Mouse (Mus musculus) embryonic stem cell, embryonic (primary cell): Measurements from ENCODE around the gene Nceh1.

Source experiments
- CTCF ChIA-PET, 4 experiments: fragments of 300-600 bp in 2 of 4; fragments of 350-600 bp in 2 of 4; sonication (Branson Sonifier 250); formaldehyde crosslinking; loops; one replicate each; lab custom pipeline; 2022; ENCODE audit warnings: inconsistent platforms in 2 of 4; lab: Charles Lee
- POLR2A ChIA-PET, 4 experiments: fragments of 300-600 bp in 2 of 4; fragments of 350-600 bp in 2 of 4; sonication (Branson Sonifier 250); formaldehyde crosslinking; loops; one replicate each; lab custom pipeline; 2022; ENCODE audit warnings: antibody characterized with exemption in 4 of 4, inconsistent platforms in 1 of 4; lab: Charles Lee

Nceh1 gene

GRCm38 (mm10) chr3:27182733-27183600, at the start of gene Nceh1:
Gene Nceh1, plus strand, starts transcription at chr3:27182965.
- ChIA-PET POLR2A (interaction anchor here (0.6 to 15.5 kb wide), 42 partner anchors 9 to 1916 kb away, joined by 3 to 163 read pairs (median 4); partner anchors contain the start of gene Ect2 (in 3 of the 4)), CTCF (interaction anchor here (0.5 to 2.9 kb wide), 40 partner anchors 8 to 285 kb away, joined by 3 to 33 read pairs (median 4); partner anchors contain the start of gene Ect2 (in 1 of the 4))

GRCm38 (mm10) chr3:27140101-27140500, 42.7 kb upstream of the Nceh1 start:
- ChIA-PET CTCF (interaction anchor here in 2 of 4 experiments (0.6 to 0.8 kb wide), 2 partner anchors 16 kb away, joined by 3 read pairs; no protein-coding TSS in a partner anchor), POLR2A (interaction anchor here in 3 of 4 experiments (1.1 to 11.3 kb wide), 5 partner anchors 12 to 18 kb away, joined by 3 to 170 read pairs (median 27); partner anchors contain the start of gene Ect2 (in 2 of the 3))

- POLR2A ChIA-PET: interaction anchor here in 3 of 4 experiments (0.8 to 5.4 kb wide), 12 partner anchors 8 to 140 kb away, joined by 3 to 174 read pairs (median 8); partner anchors contain the start of genes Ect2 (in 3 of the 3) and Nceh1 (in 1 of the 3)
- CTCF ChIA-PET: no interaction called here
Observed at GRCm38 (mm10) chr3:27143570-27143969, 39.2 kb upstream of the Nceh1 start.

- POLR2A ChIA-PET: interaction anchor here (0.8 to 5.4 kb wide), 24 partner anchors 7 to 82 kb away, joined by 3 to 174 read pairs (median 6); partner anchors contain the start of genes Ect2 (in 3 of the 4) and Nceh1 (in 1 of the 4)
- CTCF ChIA-PET: no interaction called here
Observed at GRCm38 (mm10) chr3:27145733-27146132, 37.0 kb upstream of the Nceh1 start.

- ChIA-PET POLR2A (interaction anchor here (0.6 to 10.9 kb wide), 68 partner anchors 9 to 1652 kb away, joined by 3 to 174 read pairs (median 4); partner anchors contain the start of genes Nceh1 (in 4 of the 4) and Rpl22l1 (in 1 of the 4)), CTCF (interaction anchor here in 1 of 4 experiments (0.7 kb wide), 1 partner anchor 29 kb away, joined by 3 read pairs; the partner anchor contains the start of gene Nceh1)
Observed at GRCm38 (mm10) chr3:27153191-27153671, 29.5 kb upstream of the Nceh1 start.

GRCm38 (mm10) chr3:27153701-27154209, 29.0 kb upstream of the Nceh1 start, which contains the start of gene Ect2:
Gene Ect2, minus strand, starts transcription at chr3:27153878.
- ChIA-PET POLR2A (interaction anchor here (0.6 to 10.9 kb wide), 71 partner anchors 9 to 1652 kb away, joined by 3 to 174 read pairs (median 6); partner anchors contain the start of genes Nceh1 (in 4 of the 4) and Rpl22l1 (in 1 of the 4)), CTCF (interaction anchor here in 1 of 4 experiments (0.7 kb wide), 1 partner anchor 29 kb away, joined by 3 read pairs; the partner anchor contains the start of gene Nceh1)

GRCm38 (mm10) chr3:27154280-27154679, 28.5 kb upstream of the Nceh1 start:
- POLR2A ChIA-PET: interaction anchor here in 3 of 4 experiments (0.7 to 10.9 kb wide), 55 partner anchors 8 to 1651 kb away, joined by 3 to 174 read pairs (median 9); partner anchors contain the start of genes Nceh1 (in 3 of the 3) and Rpl22l1 (in 1 of the 3)
- CTCF ChIA-PET: interaction anchor here in 1 of 4 experiments (0.5 kb wide), 1 partner anchor 67 kb away, joined by 4 read pairs; no protein-coding TSS in a partner anchor

- CTCF ChIA-PET: interaction anchor here in 2 of 4 experiments (0.5 to 1.4 kb wide), 3 partner anchors 27 to 55 kb away, joined by 3 to 5 read pairs (median 3); partner anchors contain the start of gene Nceh1 (in 2 of the 2)
- POLR2A ChIA-PET: interaction anchor here (0.6 to 10.9 kb wide), 98 partner anchors 7 to 886 kb away, joined by 3 to 174 read pairs (median 6); partner anchors contain the start of gene Nceh1 (in 3 of the 4)
Observed at GRCm38 (mm10) chr3:27155051-27155855, 27.5 kb upstream of the Nceh1 start.

GRCm38 (mm10) chr3:27155856-27156593, 26.7 kb upstream of the Nceh1 start:
- ChIA-PET CTCF (interaction anchor here in 3 of 4 experiments (0.7 to 1.4 kb wide), 4 partner anchors 16 to 27 kb away, joined by 3 to 5 read pairs (median 3); partner anchors contain the start of gene Nceh1 (in 2 of the 3)), POLR2A (interaction anchor here (0.6 to 10.9 kb wide), 84 partner anchors 9 to 885 kb away, joined by 3 to 174 read pairs (median 6); partner anchors contain the start of gene Nceh1 (in 3 of the 4))

GRCm38 (mm10) chr3:27156594-27156949, 26.2 kb upstream of the Nceh1 start:
- ChIA-PET POLR2A (interaction anchor here in 3 of 4 experiments (0.6 to 10.9 kb wide), 32 partner anchors 9 to 219 kb away, joined by 3 to 174 read pairs (median 14); partner anchors contain the start of gene Nceh1 (in 3 of the 3)), CTCF (interaction anchor here in 2 of 4 experiments (1.0 to 1.4 kb wide), 2 partner anchors 18 to 27 kb away, joined by 3 to 5 read pairs; partner anchors contain the start of gene Nceh1 (in 1 of the 2))

- POLR2A ChIA-PET: interaction anchor here in 3 of 4 experiments (0.7 to 1.0 kb wide), 6 partner anchors 24 to 508 kb away, joined by 3 to 5 read pairs (median 3); partner anchors contain the start of gene Nceh1 (in 1 of the 3)
- CTCF ChIA-PET: interaction anchor here in 3 of 4 experiments (0.5 to 1.0 kb wide), 4 partner anchors 12 to 109 kb away, joined by 3 to 12 read pairs (median 4); partner anchors contain the start of gene Nceh1 (in 1 of the 3)
Observed at GRCm38 (mm10) chr3:27158910-27159309, 23.9 kb upstream of the Nceh1 start.

GRCm38 (mm10) chr3:27161645-27162409, 20.9 kb upstream of the Nceh1 start:
- CTCF ChIA-PET: no interaction called here
- POLR2A ChIA-PET: interaction anchor here in 3 of 4 experiments (0.8 to 10.3 kb wide), 9 partner anchors 8 to 106 kb away, joined by 3 to 81 read pairs (median 4); partner anchors contain the start of genes Ect2 (in 2 of the 3) and Nceh1 (in 1 of the 3)

GRCm38 (mm10) chr3:27162410-27162804, 20.4 kb upstream of the Nceh1 start:
- ChIA-PET CTCF (interaction anchor here in 1 of 4 experiments (0.6 kb wide), 1 partner anchor 16 kb away, joined by 5 read pairs; no protein-coding TSS in a partner anchor), POLR2A (interaction anchor here in 3 of 4 experiments (0.6 to 10.3 kb wide), 12 partner anchors 8 to 443 kb away, joined by 3 to 81 read pairs (median 3); partner anchors contain the start of genes Ect2 (in 2 of the 3) and Nceh1 (in 1 of the 3))

GRCm38 (mm10) chr3:27165481-27166065, 17.2 kb upstream of the Nceh1 start:
- POLR2A ChIA-PET: interaction anchor here in 3 of 4 experiments (1.3 to 10.3 kb wide), 4 partner anchors 10 to 15 kb away, joined by 5 to 81 read pairs (median 12); partner anchors contain the start of gene Ect2 (in 1 of the 3)

More at GRCm38 (mm10) chr3:27165481-27166065, 17.2 kb upstream of the Nceh1 start:
- CTCF ChIA-PET: interaction anchor here in 1 of 4 experiments (0.6 kb wide), 1 partner anchor 125 kb away, joined by 3 read pairs; no protein-coding TSS in a partner anchor
